Comparison of ENCODE assay signal across 13 mouse cellular contexts in genomic region chr5:149208776-149209175, GRCm38 (mm10).
"Had no signal": no experiment of that assay in that cellular context is flagged by ENCODE, and none has a peak within 500 bp of the region (broad histone marks: within the 10 kb centered on the region; RNA-seq: fewer than 3 reads in every experiment).

No protein-coding gene starts in this region.

- H3K9me3 ChIP-seq: limb, embryonic 10.5 days; liver, embryonic 15.5 days; neural tube, embryonic 13.5 days; stomach, embryonic 15.5 days had no signal

- H3K27ac ChIP-seq: left cerebral cortex, adult 2 months; limb, embryonic 10.5 days; liver, embryonic 15.5 days; stomach, embryonic 15.5 days had no signal

- H3K9ac ChIP-seq: liver, embryonic 15.5 days; neural tube, embryonic 13.5 days; stomach, embryonic 15.5 days had no signal

- ATAC-seq: intestine, postnatal 0 days had no signal

- H3K4me3 ChIP-seq: left cerebral cortex, adult 2 months; limb, embryonic 10.5 days; liver, embryonic 15.5 days; neural tube, embryonic 13.5 days; stomach, embryonic 15.5 days had no signal

- H3K4me2 ChIP-seq: liver, embryonic 11.5 days; liver, embryonic 15.5 days; neural tube, embryonic 13.5 days; stomach, embryonic 15.5 days had no signal

- H3K4me1 ChIP-seq: limb, embryonic 10.5 days; stomach, embryonic 15.5 days had no signal

- DNase-seq: kidney, adult 8-10 months; kidney, postnatal 25 days; lung, adult 2 months; right cerebral cortex, postnatal 14 days; thymus, adult 2 months; thymus, postnatal 25 days had no signal

- H3K27me3 ChIP-seq: liver, embryonic 15.5 days; neural tube, embryonic 13.5 days; stomach, embryonic 15.5 days had no signal
